Mouse (Mus musculus) liver, adult 2 months (tissue): ENCODE measurements around the gene Fam102b.

Experiments
- CTCF ChIP-seq: fragments of 200-500 bp; IDR thresholded peaks from 2 replicates; pipeline ENCODE4 v1.5.1; 2011; ENCODE audit warnings: low read depth, low read length, control low read depth
- POLR2A ChIP-seq: fragments of 200-500 bp; IDR thresholded peaks from 2 replicates; pipeline ENCODE4 v1.6.1; 2011; ENCODE audit warnings: low read length, control low read depth; ENCODE audit not compliant: insufficient read depth; ENCODE audit errors: extremely low read depth

DNA sequence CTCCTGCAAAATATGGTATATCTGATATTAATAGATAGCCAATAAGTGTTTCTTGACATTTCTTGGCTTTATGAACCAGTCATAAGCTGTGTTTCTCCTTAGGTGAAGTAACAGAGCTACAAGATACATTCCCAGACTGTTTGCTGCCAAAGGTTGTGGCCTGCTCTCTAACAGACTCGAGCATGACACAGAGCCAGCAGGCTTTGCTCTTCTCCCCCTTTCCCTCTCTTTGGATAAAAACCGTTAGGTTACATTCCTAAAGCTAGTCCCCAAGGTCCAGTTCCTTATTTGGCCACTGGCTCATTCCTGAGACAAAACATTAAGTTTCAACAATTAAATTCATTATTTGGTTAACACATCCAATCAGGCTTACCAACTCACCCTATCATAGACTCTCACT is 4.9 kb upstream of the Fam102b start:
- no peak for TF ChIP-seq CTCF
- TF ChIP-seq POLR2A: no peak
